Mouse (Mus musculus): ENCODE measurements at regions not wholly inside any gene's neighbourhood (a gene's known extent, or its start where the extent isn't known, plus 50 kb on each side); places are given as distances from the start of the nearest gene placed in this dataset.

DNA sequence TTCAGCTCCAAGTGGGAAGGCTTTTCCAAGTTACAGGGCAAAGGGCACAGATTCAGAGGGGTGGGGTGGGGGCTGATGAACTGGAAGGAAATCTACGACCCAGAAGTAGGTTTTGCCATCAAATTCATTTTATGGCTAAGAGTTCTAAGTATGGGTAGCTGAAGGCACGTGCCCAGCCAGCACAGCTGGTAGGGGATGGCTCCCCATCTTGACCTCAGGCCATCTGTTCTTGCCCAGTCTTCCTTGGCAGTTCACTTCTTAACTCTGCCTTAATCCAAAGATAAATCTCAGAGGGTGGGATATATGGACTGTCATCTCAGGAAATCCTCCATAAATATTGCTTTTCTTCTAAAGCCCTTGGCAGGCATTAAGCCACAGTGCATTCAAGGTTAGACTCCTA lies 238.3 kb downstream of the H2al1j start:
- DNase-seq (ENCODE audit: low spot score in 2 of 2) = no peak

DNA sequence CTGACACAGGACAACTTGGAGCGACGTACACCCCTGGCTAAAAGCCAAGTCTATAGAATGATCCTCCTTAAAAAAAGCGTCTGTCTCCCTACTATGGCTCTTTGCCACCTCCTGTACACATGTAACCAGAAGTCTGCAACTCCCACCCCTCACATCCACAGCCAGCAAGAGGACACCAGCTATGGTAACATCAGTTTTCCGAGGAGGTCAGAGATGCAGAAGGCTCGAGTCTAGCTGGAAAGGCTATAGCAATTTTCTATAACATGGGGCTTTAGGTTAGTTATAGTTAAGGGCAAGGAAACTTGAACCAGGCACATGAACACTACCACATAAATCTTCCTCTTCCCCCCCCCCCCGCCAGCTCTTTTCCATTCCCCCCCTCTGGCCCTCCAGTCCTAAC lies 240.2 kb downstream of the H2al1j start:
- DNase-seq (ENCODE audit: low spot score in 2 of 2) = no peak

DNA sequence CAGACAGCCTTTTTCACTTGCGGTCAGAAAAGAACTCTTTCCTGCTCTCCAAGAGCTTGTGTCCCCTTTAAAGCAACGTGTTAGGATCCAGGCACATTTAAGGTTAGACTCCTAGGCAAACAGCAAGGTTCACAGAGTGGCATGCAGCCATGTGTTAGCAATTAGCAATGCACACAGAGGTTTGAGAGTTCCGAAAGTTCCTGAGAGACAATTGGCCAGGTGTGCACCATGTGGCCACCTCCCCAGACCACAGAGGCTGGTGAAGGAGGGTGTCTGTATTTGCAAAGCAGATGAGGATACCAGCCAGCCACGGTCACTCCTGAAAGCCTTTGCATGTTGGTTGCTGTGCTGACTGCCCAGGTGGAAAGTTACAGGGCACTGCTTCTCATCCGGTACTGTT lies 240.6 kb downstream of the H2al1j start:
- DNase-seq (ENCODE audit: low spot score in 2 of 2) = no peak

DNA sequence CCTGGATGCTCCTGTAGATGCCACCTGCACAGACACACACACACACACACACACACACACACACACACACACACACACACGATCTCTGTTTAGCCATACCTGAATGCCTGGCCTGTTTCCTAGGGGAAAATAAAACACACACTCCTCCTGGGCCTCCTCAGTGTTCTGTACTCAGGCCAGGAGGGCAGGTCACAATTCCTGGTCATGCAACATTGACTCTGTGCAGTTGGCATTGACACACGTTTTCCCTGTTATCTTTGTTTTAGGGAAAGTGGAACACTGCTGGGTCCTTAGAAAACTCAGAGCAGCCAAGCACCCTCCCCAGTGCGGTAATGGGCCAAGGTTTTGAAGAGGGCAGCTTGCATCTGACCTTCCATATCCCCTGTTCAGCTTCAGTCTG lies 246.7 kb downstream of the H2al1j start:
- DNase-seq (ENCODE audit: low spot score in 2 of 2) = no peak

DNA sequence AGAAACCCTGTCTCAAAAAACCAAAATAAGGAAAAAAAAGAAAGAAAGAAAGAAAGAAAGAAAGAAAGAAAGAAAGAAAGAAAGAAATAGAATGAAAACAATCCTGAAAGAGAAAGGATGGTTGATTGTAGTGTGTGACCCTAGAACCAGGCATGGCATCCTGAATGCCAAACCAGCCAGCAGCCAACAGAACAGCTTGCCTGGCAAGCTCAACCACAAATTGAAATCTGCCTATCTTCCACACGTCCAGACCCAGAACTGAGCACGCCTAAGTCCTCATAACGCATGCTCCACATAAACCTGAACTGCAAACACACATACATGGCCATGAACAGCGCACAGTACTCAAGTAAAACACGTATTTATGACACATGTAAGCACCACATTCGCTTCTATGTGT lies 247.9 kb downstream of the H2al1j start:
- DNase-seq (ENCODE audit: low spot score in 2 of 2) = no peak

DNA sequence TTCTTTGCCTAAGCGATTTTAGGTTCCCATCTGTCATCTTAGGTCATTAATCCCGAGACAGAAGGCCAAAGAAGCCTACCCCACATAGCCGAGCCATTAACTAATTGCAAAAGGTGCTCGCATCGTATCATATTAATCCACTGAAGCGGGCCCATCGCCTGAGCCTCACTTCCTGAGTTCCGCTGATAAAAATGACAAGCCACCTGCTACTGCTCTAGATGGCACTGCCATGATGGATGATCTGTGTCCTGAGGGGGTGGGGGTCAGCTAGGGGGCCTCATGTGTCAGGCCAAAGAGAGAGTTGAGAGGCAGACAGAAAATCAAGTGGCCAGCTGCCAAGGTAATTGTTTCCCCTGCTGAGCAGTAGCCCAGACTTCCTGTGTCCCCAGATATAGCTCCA lies 248.7 kb downstream of the H2al1j start:
- DNase-seq (ENCODE audit: low spot score in 2 of 2) = no peak

DNA sequence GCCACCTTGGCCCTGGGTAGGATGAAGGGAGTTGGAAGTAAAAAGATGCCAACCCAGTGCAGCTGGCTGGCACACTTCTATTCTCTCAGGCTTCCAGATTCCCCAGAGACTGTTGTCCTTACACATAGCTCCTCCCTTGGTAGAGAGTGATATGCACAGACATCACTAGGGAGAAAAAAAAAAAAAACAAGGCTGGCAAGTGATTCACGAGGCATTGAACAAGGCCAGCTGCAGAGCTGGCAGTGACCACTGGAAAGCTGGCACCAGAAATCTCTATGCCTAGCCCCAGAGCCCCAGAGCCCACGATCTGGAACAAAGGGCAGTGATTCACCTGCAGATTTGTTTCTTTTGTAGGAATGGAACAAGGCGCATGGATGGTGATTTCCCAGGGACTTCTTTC lies 249.7 kb downstream of the H2al1j start:
- DNase-seq (ENCODE audit: low spot score in 2 of 2) = no peak

DNA sequence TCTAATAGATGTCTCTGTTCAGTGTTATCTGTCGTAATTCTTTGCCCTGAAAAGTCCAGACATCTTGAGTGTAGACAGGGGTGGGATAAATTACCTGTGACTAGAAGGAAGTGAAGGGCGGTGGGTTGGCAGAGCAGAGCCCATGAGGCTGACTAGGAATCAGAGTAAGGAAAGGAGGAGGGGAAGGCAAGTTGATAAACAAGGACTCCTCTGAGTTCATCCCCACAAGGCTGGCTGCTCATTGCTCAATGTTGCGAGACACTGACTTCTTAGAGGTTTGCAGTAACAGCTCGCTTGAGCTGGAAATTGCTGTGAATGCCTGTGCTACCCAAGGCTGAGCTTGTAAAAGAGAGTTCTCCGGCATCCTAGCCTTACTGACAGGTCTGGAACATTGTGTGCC lies 257.7 kb downstream of the H2al1j start:
- no peak for DNase-seq (ENCODE audit: low spot score in 2 of 2)

DNA sequence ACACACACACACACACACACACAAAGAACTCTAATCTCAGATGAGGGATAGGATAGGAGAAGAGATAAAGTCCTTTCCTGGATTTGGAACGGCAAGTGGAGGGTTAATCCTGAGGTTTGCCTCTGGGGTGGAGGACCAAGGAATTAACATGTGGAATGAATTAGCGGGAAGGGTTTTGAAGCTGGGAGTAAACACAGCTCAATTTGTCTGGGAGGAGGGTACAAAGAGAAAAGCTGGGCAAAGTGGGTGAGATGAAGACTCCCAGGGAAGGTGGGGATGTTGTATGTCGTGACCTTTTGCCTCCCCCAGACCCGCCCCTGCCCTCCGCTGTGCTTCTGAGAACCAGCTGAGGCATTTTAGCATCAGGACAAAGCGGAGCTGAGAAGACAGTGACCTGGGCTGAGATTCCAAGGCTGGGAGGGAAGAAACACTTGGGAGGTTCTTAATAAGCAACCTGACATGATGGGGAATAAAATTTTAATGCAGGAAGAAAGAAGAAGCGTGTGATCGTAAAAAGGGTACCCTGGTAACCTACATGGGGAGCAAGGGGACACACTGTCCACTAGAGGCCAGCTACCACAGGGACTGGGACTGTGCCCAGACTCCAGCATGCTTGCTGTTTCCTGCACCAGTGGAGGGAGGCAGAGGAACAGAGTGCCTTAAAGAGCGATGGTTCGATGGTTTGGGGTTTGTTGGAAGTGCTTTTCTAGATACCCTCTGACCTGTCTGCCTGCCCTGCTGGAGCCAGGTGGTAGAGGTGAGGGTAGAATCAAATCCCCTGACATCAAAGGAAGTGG lies 264.0 kb downstream of the H2al1j start:
- DNase-seq (ENCODE audit: low spot score in 2 of 2) = peak in 1 of 2 experiments; percentile 11

DNA sequence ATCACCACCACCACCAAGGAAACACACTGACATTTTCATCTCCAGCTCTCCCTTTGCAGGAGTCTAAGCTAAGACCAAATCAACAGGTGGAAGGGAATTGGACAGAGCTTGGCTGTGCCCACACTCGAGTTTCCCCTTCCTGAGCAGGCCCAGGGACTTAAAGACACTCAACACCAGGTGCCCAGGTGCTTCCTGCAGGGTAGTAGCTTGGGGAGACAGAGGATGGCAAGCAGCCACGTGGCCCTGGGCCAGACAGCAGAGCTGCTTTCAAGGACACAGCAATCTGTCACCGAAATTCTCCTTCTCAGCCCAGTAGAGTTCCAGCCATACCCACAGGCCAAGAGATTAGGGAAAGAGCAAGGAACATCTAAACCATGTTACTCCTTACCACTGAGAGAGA lies 266.9 kb downstream of the H2al1j start:
- DNase-seq (ENCODE audit: low spot score in 2 of 2) = no peak

DNA sequence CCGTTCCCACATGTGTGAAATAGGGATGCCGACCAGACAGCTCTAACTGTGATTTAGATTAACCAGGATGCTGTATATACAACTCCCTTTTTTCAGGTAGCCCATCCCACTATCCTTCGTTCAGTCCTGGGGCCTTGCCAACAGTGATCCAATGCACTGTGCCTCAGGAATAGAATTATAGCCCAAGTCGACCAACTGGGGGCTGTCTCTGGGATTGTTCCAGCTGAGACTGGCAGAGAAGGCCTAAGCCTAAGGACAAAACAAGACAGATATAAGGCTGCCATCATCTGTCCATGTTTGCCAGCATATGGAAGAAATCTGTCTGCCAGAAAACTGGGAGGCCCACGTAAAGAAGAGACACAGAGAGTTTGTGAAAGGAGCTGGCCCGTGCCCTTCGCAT lies 269.9 kb downstream of the H2al1j start:
- DNase-seq (ENCODE audit: low spot score in 2 of 2) = no peak

DNA sequence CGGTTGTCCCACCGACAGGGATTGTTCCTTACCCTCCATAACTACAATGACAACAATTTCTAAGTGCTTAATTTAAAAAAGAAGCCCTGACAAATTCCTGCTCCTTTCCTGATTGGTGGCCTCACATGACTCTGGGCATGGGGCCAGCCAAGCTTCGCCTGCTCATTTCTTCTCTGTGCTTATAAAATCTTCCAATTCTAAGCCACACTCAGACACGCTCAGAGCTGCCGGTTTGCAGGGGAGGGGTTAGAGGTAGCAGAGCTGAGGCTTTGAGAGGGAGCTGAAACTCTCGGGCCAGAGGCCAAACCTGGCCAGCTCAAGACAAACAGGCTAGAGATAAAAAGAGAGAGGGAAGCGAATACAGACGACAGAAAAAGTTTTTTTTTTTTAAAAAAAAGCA lies 286.6 kb downstream of the H2al1j start:
- peak; percentile 29 to 51 for DNase-seq (ENCODE audit: low spot score in 2 of 2)

DNA sequence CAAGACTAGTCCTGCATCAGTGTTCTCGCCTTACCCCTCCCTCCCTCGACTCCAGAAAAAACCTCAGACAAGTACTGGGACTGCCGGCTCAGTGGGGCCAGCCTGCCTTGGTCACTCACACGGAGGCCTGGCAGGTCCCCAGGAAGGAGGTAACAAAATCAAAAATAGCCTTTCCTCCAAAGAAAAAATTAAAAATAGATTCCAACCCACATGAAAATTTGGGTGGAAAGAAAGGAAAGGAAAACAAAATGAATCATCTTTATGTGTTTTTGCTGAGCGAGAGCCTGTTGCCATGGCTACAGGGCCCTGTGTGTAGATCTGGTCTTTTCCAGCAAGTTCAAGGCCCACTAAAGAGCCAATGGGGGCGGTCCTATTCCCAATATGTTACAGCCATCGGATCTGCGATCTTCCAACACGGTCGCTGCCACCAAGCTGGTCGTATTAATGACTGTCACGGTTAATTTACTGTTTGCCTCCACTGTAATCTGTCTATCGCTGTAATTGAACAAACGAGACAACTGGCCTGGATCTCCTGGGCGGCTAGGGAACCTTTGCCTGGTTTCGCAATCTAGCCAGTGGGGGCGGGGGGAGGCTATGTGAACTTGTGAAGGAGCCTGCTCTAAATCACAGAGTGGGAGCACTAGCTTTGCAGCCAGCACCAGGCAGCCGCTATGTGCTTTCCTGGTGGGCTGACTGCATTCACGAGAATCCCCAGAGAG lies 293.6 kb downstream of the H2al1j start:
- peak in 1 of 2 experiments; percentile 50 for DNase-seq (ENCODE audit: low spot score in 2 of 2)

DNA sequence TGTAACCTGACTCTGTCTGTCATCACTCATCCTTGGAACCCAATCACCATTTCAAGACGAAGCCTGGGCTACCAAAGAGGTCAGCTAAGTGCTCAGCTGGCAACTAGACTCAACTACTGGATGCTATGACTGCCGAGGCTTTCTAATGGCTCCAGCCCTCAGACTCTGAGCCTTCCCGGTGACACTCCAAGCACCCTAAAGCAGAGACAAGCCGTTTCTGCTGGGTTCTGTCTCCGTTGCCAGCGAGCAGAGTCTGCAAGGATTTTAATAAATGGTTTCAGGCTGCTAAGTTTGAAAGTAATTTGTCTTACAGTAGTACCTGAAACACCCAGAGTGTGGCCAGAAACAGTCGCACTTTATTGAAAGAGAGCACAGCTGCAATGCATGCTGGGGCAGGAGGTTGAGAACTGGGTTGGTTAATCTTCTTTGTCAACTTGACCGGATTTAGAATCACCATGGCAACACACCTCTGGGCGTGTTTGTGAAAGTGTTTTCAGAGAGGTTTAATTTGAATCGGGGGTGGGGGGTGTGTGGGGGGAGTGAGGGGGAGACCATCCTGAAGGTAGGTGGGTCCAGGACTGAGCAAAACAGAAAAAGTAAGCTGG lies 298.8 kb downstream of the H2al1j start:
- no peak for DNase-seq (ENCODE audit: low spot score in 2 of 2)

DNA sequence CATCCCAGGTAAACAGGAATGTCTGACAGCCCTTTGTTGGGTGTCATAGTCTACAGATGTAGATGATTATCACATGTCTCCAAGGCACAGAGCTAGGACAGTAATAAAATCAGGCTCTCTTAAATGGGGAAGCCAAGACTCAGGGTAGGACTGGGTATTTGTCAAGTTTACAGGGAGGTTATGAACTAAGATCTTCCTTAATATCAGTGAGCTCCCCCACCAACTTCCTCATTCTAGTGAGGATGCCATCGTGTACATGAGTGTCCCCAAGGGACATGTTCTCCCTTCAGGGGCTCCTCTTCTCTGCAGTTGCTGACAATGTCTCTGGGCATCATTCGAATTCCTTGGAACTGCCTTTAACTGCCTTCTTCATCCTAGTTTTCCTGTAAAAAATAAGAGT lies 301.7 kb downstream of the H2al1j start:
- no peak for DNase-seq (ENCODE audit: low spot score in 2 of 2)

DNA sequence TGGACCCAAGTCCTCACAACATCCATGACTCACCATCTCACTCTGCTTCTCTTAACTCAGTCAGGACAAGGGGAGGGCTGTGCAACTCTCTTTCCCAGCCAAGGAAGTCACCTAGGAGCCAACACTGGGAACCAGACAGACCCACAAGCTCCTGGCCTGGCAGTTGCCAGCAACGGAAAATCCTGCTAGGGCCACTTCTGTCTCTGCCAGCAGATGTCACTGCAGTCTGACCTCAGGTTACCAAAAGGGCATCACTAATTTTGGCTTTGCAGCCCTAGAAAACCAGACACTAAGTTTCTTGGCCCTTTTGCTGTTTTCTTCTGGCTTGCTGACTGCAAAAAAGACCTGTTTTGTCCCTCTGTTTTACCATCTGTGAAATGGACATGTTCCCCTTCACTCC lies 302.3 kb downstream of the H2al1j start:
- DNase-seq (ENCODE audit: low spot score in 2 of 2) = no peak

DNA sequence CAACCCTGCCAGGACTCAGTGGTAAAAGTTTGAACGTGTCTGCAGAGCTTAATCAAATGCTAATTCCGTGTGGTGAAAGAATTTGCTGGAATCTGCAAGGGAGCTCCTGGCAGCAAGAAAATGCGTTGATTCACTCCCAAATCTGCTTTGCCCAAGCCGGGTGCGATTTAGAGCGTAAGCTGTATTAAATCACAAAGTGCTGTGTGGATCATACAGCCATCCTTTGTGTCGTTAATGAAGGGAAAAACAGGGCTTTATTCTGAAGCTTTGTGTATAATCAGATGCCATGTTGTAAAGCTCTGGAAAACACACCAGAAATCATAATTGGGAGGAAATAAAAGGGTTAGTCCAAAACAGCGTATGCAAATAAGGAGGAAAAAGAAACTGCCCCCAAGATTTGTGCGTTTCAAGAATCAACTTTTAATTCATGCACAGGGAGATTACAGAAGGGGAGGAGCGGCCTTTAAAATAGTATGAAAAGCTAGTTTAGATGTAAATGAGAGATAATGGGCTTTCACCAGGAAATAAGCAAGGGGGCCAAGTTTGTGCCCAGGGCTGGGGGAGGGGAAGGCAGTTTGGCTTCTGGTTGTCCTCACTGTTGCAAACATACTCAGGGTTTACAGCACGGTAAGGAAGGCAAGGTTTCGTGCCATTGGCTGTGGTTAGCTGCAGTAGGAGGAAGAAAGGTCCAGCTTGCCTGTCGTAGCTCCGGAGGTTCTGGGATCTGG lies 303.7 kb downstream of the H2al1j start:
- DNase-seq (ENCODE audit: low spot score in 2 of 2) = no peak

DNA sequence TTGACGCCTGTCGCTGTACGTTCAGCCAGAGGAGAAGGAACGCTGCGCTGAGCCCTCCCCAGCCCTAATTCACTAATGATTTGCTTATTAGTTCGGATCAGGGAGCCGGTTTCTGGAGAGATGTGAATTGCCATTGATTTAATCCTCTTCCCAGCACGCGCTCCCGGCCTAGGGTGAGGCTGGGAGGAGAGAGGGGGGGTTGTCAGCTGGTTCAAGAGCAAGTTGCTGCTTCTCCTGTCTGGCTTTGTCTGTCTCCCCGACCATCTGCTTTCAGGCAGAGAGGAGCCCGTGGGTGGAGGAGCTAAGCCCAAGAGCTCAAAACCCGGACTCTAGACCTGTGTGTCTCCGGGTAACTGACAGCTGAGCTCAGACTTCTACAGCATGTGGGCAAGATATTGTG lies 304.4 kb downstream of the H2al1j start:
- DNase-seq (ENCODE audit: low spot score in 2 of 2) = no peak

DNA sequence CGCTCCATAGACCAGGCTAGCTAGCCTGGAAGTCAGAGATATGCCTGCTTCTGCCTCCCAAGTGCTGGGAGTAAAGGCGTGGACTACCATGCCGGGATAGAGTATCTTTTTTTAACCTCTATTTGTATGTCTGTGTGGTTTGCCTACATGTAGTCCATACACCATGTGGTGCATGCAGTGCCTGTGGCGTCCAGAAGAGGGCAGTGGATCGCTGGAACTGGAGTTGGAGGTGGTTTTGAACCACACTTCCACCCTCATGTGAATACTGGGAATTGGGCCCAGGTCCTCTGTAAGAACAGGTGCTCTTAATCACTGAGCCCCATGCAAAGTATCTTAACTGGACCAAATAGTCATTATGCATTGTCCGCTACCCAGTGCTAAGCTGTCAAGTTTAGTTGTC lies 306.2 kb downstream of the H2al1j start:
- DNase-seq (ENCODE audit: low spot score in 2 of 2) = no peak

DNA sequence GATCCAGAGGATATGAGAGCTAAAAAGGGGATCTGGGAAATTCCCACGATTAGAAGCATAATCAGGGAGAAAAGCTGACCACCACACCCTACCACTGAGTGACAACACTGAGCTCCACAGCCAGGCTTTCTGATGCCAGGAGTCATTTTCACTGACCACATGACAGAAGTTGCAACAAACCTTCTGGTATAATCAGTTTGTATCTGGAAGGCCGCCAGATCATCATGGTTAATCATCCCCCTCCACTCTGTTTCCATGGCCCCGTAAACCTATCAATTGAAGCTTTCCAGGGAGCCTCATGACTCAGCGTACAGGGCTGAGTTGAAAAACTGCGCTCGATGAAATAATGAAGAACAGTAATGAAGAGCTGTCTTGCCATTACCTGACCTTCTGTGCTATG lies 316.9 kb downstream of the H2al1j start:
- DNase-seq (ENCODE audit: low spot score in 2 of 2) = no peak

DNA sequence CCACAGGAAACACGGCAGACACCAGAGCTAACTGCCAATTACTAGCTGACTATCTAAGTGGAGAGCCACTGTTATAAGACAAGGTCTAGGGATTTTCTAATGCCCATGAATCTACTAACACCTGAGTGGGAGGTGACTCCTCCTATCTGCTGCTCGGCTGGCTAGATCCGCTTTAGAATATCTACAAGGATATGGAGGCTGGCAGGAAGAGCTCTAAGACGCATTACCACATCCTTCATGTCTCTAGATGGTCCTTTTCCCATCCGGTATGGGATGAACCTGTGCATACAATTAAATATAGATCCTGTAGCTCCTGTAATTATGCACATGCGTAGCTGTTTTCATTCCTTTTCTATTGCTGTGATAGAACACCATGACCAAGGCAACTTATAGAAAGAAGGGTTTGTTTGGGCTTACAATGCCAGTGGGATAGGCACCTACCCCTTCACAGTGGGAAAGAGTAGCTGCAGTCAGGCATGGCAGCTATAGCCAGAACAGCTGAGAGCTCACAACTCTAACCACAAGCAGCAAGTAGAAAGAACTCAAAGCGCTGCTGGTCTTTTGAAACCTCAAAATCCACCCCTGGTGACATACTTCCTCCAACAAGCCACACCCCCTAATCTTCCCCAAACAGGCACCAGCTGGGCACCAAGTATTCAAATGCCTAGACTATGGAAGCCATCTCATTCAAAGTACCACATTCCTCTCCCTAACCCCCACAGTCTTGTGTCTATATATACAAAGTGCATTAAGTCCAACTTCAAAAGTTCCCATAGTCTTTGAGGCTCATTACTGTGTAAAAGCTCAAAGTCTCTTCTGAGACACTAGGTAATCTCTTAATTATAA lies 319.3 kb downstream of the H2al1j start:
- DNase-seq (ENCODE audit: low spot score in 2 of 2) = no peak
